Mouse (Mus musculus): Measurements from ENCODE around the gene Gtf3a. TPM values are rescaled to one million over a fixed set of nuclear protein-coding genes. Genes with fewer than 3 reads are reported as not detected.

Gtf3a gene
- polyA plus RNA-seq, 1 experiment, result 35.2 TPM

GRCm38 (mm10) chr5:146947497-146947896 is 960 bp upstream of the Gtf3a start:
- Histone ChIP-seq H3K4me3 (replicated peaks; ENCODE audit: extremely low read depth, low read depth, low read length) (no peak overlapping the region), H3K4me1 (ENCODE audit: control insufficient read depth, insufficient read depth, low read length) (peaks cover 7% of the 10 kb centered on the region)
- DNase-seq, result no peak
- WGBS, result 79% methylated on average over 6 of the region's 6 CpGs
- TF ChIP-seq POLR2A (IDR thresholded peaks at IDR 0.05; ENCODE audit: borderline replicate concordance, extremely low read depth, low read depth, low read length), result no peak
- no peak for TF ChIP-seq CTCF (IDR thresholded peaks at IDR 0.05; ENCODE audit: insufficient read depth, low read length)

DNA sequence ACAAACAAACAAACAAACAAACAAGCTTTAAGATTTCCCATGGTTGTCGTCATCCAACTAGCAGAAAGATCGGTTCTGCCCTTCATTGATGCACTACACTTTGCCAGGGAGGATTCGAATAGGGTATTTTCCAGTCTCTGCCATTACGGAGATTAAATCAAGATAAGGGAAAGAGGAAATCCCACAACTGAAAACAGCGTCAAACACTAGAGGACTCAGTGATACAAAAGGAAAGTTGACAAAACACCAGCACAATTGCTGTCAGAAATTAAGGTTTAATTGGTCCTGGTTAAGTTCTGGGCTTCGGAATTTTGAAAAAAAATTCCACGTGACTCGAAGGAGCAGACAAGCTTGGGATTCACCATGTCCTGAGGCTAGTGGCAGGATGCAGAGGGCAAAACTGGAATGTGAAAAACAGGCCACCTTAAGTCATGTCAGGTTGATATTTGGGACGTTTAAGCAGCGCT is 383 bp upstream of the Gtf3a start:
- peaks cover 7% of the 10 kb centered on the region for H3K4me1 ChIP-seq (ENCODE audit: control insufficient read depth, insufficient read depth, low read length)
- no peak for TF ChIP-seq POLR2A (IDR thresholded peaks at IDR 0.05; ENCODE audit: borderline replicate concordance, extremely low read depth, low read depth, low read length)
- no peak for TF ChIP-seq CTCF (IDR thresholded peaks at IDR 0.05; ENCODE audit: insufficient read depth, low read length)
- WGBS, result 9% methylated on average over 10 of the region's 10 CpGs
- peak overlapping the region; percentile 72 for H3K4me3 ChIP-seq (replicated peaks; ENCODE audit: extremely low read depth, low read depth, low read length)
- no peak for DNase-seq

DNA sequence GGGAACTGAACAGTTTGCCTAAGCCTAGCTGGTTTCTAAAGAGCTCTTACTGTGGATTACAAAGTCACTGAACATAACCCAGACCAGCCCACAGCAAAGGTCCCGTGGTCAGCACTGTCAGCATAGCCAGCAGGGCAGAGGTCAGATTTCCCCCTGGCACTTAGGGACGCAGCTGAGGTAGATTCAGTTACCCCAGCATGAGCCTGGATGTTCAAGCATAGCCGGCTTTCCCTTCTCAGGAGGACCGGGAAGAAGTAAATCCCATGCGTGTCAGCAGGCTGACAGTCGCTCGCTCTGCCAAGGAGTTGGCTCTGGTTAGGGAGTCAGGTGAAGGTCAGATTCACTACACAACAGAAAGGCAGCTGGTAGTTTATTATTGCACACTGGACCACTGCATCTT is 6.1 kb downstream of the Gtf3a start:
- TF ChIP-seq POLR2A (IDR thresholded peaks at IDR 0.05; ENCODE audit: borderline replicate concordance, extremely low read depth, low read depth, low read length) (no peak), CTCF (IDR thresholded peaks at IDR 0.05; ENCODE audit: insufficient read depth, low read length) (no peak)
- no peak for DNase-seq

DNA sequence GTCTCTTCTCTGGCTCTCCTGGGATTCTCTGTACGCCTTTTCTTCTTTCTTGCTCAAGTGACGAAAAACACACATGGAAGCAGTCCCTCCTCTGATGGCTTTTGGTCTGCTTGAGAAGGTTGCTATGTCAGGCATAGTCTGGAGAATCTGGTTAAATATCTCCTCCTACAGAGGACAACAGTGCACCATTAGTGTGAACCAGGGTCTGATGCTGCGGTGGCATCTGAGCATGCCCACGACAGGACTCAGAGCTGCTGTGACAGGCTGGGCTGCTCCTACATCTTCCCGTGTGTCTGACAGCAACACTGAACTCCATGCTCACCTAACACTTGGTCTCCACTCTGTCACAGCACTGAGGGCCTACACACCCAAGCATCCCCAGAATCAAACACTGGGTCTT is 7.2 kb downstream of the Gtf3a start:
- no peak for DNase-seq
- TF ChIP-seq POLR2A (IDR thresholded peaks at IDR 0.05; ENCODE audit: borderline replicate concordance, extremely low read depth, low read depth, low read length) (no peak), CTCF (IDR thresholded peaks at IDR 0.05; ENCODE audit: insufficient read depth, low read length) (no peak)
- 87% methylated on average over 5 of the region's 5 CpGs for WGBS

More for the DNA sequence above, 6.1 kb downstream of the Gtf3a start:
- WGBS, result 87% methylated on average over 7 of the region's 7 CpGs
- Histone ChIP-seq H3K4me1 (ENCODE audit: control insufficient read depth, insufficient read depth, low read length) (peaks cover 2% of the 10 kb centered on the region), H3K4me3 (replicated peaks; ENCODE audit: extremely low read depth, low read depth, low read length) (no peak overlapping the region)

GRCm38 (mm10) chr5:146956678-146957077 is 8.2 kb downstream of the Gtf3a start:
- 86% methylated on average over 18 of the region's 18 CpGs for WGBS
- Histone ChIP-seq H3K4me1 (ENCODE audit: control insufficient read depth, insufficient read depth, low read length) (no peaks in the 10 kb centered on the region), H3K4me3 (replicated peaks; ENCODE audit: extremely low read depth, low read depth, low read length) (no peak overlapping the region)
- DNase-seq, result no peak
- TF ChIP-seq CTCF (IDR thresholded peaks at IDR 0.05; ENCODE audit: insufficient read depth, low read length) (no peak), POLR2A (IDR thresholded peaks at IDR 0.05; ENCODE audit: borderline replicate concordance, extremely low read depth, low read depth, low read length) (no peak)

More for the DNA sequence above, 7.2 kb downstream of the Gtf3a start:
- Histone ChIP-seq H3K4me3 (replicated peaks; ENCODE audit: extremely low read depth, low read depth, low read length) (no peak overlapping the region), H3K4me1 (ENCODE audit: control insufficient read depth, insufficient read depth, low read length) (no peaks in the 10 kb centered on the region)

DNA sequence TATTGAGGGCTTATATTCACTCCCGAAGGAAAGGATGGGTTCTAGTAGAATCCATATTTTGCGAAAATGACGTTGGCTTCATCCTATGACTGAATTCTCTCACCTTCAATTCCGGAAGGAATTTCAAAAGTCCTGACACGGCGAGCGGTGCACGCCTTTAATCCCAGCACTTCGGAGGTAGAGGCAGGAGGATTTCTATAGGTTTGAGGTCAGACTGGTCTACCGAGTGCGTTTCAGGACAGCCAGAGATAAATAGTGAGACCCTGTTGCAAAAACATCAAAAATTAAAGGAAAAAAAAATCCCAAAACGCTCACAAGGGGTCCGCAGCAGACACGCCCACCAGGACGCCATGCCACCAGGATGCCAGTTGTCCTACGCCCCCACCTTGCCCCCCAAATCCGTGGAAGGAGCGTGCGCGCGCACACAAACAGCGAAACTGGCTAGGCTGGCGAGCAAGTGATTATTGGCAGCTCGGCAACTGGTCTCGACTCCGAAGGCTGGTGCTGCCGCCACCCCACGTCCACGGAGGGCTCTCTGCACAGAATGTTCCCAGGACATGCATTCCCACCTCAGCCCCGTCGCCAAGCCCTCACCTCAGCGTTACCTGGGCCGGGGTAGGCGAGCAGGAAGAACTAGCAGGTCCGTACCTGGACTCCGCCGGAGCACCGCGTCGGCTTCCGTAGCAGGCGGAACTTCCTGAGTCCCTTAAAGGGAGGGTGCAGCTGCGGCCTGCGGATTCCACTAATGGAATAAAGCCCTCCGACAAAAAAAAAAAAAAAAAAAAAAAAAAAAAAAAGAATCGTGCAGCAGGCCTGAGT is 14.9 kb downstream of the Gtf3a start, which contains the start of gene Mtif3:
TSS of gene Mtif3 (minus strand) at position 683 of the 819 bp plus-strand sequence.
- peak; percentile 81 for DNase-seq
- TF ChIP-seq CTCF (IDR thresholded peaks at IDR 0.05; ENCODE audit: insufficient read depth, low read length) (no peak), POLR2A (IDR thresholded peaks at IDR 0.05; ENCODE audit: borderline replicate concordance, extremely low read depth, low read depth, low read length) (peak; percentile 81; the same call in 1 of the 2 replicates)
- Histone ChIP-seq H3K4me1 (ENCODE audit: control insufficient read depth, insufficient read depth, low read length) (peaks cover 6% of the 10 kb centered on the region; the same call in 1 of the 2 replicates), H3K4me3 (replicated peaks; ENCODE audit: extremely low read depth, low read depth, low read length) (peak within 1 kb of the TSS; percentile 89)
- 1% methylated on average over 46 of the region's 46 CpGs for WGBS

DNA sequence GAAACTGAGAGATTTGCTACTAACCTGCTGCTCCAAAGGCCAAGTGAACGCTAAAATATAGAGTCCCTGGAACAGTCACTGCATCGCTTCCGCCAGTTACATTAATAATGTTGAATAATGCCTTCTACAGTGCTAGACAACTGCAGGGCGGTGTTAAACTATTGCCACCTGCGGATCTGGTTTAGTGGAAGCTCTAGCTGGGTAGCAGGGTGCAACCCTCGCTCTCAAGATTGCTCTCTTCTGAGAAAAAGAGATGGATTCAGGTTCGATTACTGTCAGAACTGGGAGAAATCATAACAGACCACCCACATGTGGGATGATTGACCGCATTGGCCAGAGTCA is 15.5 kb downstream of the Gtf3a start:
- 55% methylated on average over 8 of the region's 8 CpGs for WGBS
- Histone ChIP-seq H3K4me1 (ENCODE audit: control insufficient read depth, insufficient read depth, low read length) (peaks cover 6% of the 10 kb centered on the region; the same call in 1 of the 2 replicates), H3K4me3 (replicated peaks; ENCODE audit: extremely low read depth, low read depth, low read length) (peak overlapping the region; percentile 29)
- DNase-seq, result no peak
- TF ChIP-seq POLR2A (IDR thresholded peaks at IDR 0.05; ENCODE audit: borderline replicate concordance, extremely low read depth, low read depth, low read length) (no peak), CTCF (IDR thresholded peaks at IDR 0.05; ENCODE audit: insufficient read depth, low read length) (no peak)

DNA sequence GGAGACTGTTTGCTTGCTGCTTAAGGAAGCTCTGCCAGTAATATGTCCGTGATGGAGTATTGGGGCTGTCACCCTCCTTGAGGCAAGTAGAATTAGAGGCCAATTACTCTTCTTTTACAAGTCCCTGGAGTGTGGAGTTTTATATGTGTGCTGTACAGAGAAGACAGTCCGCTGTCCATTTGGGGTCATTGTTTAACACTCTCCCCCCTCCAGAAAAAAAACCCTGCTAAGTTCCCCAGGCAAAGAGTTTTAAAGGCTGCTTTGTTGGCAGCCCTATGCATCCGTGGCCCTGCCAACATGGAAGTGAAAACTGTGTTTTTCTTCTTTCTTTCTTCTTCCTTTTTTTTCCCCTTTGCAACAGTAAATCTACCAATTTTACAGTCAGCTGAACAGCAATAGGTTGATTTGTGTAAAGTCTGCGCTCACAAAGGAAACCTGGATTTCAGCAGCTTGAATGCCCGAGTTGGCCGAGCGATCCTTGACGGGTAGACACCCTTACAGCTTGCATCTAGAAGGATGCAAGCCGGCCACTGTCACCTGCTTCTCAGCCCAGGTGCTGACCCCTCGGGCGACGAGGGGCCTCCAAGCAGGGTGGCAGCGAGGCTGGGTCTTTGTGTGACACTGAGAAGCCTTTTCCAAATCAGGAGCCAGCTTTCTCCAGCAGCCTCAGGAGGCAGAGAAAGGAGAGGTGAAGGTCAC is 20.4 kb downstream of the Gtf3a start:
- Histone ChIP-seq H3K4me1 (ENCODE audit: control insufficient read depth, insufficient read depth, low read length) (no peaks in the 10 kb centered on the region), H3K4me3 (replicated peaks; ENCODE audit: extremely low read depth, low read depth, low read length) (no peak overlapping the region)
- DNase-seq, result no peak
- no peak for TF ChIP-seq CTCF (IDR thresholded peaks at IDR 0.05; ENCODE audit: insufficient read depth, low read length)
- no peak for TF ChIP-seq POLR2A (IDR thresholded peaks at IDR 0.05; ENCODE audit: borderline replicate concordance, extremely low read depth, low read depth, low read length)
- 78% methylated on average over 13 of the region's 13 CpGs for WGBS

- WGBS, result 40% methylated on average over 10 of the region's 10 CpGs
- H3K4me1 ChIP-seq (ENCODE audit: control insufficient read depth, insufficient read depth, low read length), result 0 out of 2 replicates have a peak, but pooled peaks cover 2% of the 10 kb centered on the region
- TF ChIP-seq POLR2A (IDR thresholded peaks at IDR 0.05; ENCODE audit: borderline replicate concordance, extremely low read depth, low read depth, low read length) (no peak), CTCF (IDR thresholded peaks at IDR 0.05; ENCODE audit: insufficient read depth, low read length) (no peak)
- H3K4me3 ChIP-seq (replicated peaks; ENCODE audit: extremely low read depth, low read depth, low read length), result no peak overlapping the region
- no peak for DNase-seq
Observed at GRCm38 (mm10) chr5:146971776-146972561, 23.5 kb downstream of the Gtf3a start.
